Mouse (Mus musculus): ENCODE measurements around the gene Tnni1.

- TF ChIP-seq CTCF (IDR thresholded peaks at IDR 0.05; ENCODE audit: low read depth, low read length) (no peak), POLR2A (IDR thresholded peaks at IDR 0.05; ENCODE audit: extremely low read depth, insufficient read depth, low read length) (no peak)
Measured at GRCm38 (mm10) chr1:135817595-135817994, 38.4 kb downstream of the Tnni1 start.
